Mouse (Mus musculus): ENCODE measurements around the gene Rb1.

DNA sequence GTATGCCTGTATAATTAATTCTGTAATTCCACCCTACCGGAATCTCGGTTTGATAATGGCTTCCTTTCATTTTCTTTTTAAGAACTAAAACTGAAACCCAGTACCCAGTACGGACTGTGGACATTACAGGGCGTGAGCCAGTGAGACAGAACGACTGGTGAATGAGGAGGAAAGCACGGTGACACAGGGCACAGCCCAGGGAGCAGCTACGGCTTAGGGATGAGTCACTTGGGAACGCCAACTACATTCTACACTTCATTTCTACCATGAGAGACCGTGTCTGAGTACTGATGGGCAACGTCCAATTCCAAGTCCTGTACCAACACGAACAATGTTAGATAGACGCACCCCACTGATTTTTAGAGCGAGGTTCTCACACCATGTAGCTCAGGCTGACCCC, 43.3 kb upstream of the Rb1 start:
- TF ChIP-seq GATA1 (IDR thresholded peaks at IDR 0.05; ENCODE audit: low read length) (no peak), TAL1 (IDR thresholded peaks at IDR 0.05; ENCODE audit: low read length) (no peak)
